8 mouse cellular contexts compared by ENCODE assay signal in genomic region chr14:53777375-53777774, GRCm38 (mm10).
"Had no signal": no experiment of that assay in that cellular context is flagged by ENCODE, and none has a peak within 500 bp of the region (broad histone marks: within the 10 kb centered on the region; RNA-seq: fewer than 3 reads in every experiment).

No protein-coding gene starts in this region.

- H3K36me3 ChIP-seq: liver, embryonic 12.5 days; midbrain, embryonic 10.5 days; midbrain, embryonic 12.5 days; neural tube, embryonic 13.5 days; neural tube, embryonic 15.5 days had no signal

- H3K9ac ChIP-seq: liver, embryonic 12.5 days; liver, embryonic 14.5 days; lung, embryonic 14.5 days; midbrain, embryonic 12.5 days; neural tube, embryonic 13.5 days; neural tube, embryonic 15.5 days had no signal

- H3K4me2 ChIP-seq: liver, embryonic 12.5 days; lung, embryonic 14.5 days; midbrain, embryonic 12.5 days; neural tube, embryonic 13.5 days; neural tube, embryonic 15.5 days had no signal

- ATAC-seq: liver, embryonic 12.5 days had no signal

- H3K4me1 ChIP-seq: liver, embryonic 12.5 days; midbrain, embryonic 10.5 days; midbrain, embryonic 12.5 days; neural tube, embryonic 13.5 days; neural tube, embryonic 15.5 days had no signal

- H3K4me3 ChIP-seq: liver, embryonic 12.5 days; midbrain, embryonic 10.5 days; midbrain, embryonic 12.5 days; myocyte; neural tube, embryonic 13.5 days; neural tube, embryonic 15.5 days had no signal

- H3K9me3 ChIP-seq: liver, embryonic 12.5 days; midbrain, embryonic 10.5 days; midbrain, embryonic 12.5 days; neural tube, embryonic 13.5 days; neural tube, embryonic 15.5 days had no signal

- H3K27ac ChIP-seq: liver, embryonic 12.5 days; liver, embryonic 14.5 days; midbrain, embryonic 10.5 days; midbrain, embryonic 12.5 days; neural tube, embryonic 13.5 days; neural tube, embryonic 15.5 days had no signal

- H3K27me3 ChIP-seq: midbrain, embryonic 12.5 days; neural tube, embryonic 13.5 days; neural tube, embryonic 15.5 days had no signal
